Mouse (Mus musculus): Measurements from ENCODE around the gene Micall1. TPM values are rescaled to one million over a fixed set of nuclear protein-coding genes. Genes with fewer than 3 reads are reported as not detected.

Micall1 gene
- polyA plus RNA-seq, 1 experiment = 20.7 TPM

GRCm38 (mm10) chr15:79092284-79092683 is 16.4 kb upstream of the Micall1 start:
- Histone ChIP-seq H3K4me1 (ENCODE audit: control insufficient read depth, insufficient read depth, low read length) (no peaks in the 10 kb centered on the region), H3K4me3 (replicated peaks; ENCODE audit: control insufficient read depth, low read depth, low read length) (no peak overlapping the region), H3K27ac (ENCODE audit: control insufficient read depth, insufficient read depth, low read depth, low read length, poor library complexity) (no peak overlapping the region)
- WGBS = 87% methylated on average over 6 of the region's 6 CpGs
- no peak for TF ChIP-seq POLR2A (IDR thresholded peaks at IDR 0.05; ENCODE audit: borderline replicate concordance, control insufficient read depth, low read depth, low read length)
- no peak for TF ChIP-seq CTCF (IDR thresholded peaks at IDR 0.05; ENCODE audit: control insufficient read depth, insufficient read depth, low read length)

DNA sequence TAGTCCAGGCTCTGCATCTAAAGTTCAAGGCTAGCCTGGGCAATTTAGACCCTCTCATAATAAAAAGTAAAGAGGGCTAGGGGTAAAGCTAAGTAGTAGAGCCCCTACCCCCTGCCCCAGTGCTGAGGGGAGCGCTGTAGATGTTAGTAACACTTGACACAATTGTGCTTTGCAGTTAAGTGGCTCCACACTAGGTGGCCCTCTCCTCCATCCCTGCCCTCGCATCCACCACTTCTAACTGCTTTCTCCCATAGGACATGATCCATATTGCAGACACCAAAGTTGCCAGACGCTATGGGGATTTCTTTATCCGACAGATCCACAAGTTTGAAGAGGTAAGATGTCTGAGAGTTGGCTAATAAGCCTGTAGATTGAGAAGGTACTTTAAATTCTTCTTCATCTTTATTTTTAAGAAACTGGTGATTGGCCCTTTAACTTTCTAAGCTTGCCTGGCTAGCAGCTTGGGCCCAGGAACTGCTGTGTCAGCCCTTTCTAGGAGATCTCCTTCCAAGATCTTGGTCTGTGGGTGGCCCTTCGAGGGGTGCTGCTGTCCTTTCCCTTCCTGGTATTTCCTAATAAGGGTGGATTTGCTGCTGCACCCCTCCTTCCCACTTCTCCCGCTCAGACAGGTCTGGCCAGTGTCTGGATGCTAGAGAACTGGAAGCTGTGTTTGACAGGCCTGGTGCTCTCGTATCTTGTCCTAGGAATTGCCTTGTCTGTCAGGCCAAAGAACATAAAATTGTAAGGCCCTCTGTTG is 15.4 kb upstream of the Micall1 start:
- TF ChIP-seq POLR2A (IDR thresholded peaks at IDR 0.05; ENCODE audit: borderline replicate concordance, control insufficient read depth, low read depth, low read length) (no peak), CTCF (IDR thresholded peaks at IDR 0.05; ENCODE audit: control insufficient read depth, insufficient read depth, low read length) (no peak)
- no peak overlapping the region for H3K27ac ChIP-seq (ENCODE audit: control insufficient read depth, insufficient read depth, low read depth, low read length, poor library complexity)
- WGBS = 82% methylated on average over 7 of the region's 7 CpGs
- no peak overlapping the region for H3K4me3 ChIP-seq (replicated peaks; ENCODE audit: control insufficient read depth, low read depth, low read length)
- no peaks in the 10 kb centered on the region for H3K4me1 ChIP-seq (ENCODE audit: control insufficient read depth, insufficient read depth, low read length)

DNA sequence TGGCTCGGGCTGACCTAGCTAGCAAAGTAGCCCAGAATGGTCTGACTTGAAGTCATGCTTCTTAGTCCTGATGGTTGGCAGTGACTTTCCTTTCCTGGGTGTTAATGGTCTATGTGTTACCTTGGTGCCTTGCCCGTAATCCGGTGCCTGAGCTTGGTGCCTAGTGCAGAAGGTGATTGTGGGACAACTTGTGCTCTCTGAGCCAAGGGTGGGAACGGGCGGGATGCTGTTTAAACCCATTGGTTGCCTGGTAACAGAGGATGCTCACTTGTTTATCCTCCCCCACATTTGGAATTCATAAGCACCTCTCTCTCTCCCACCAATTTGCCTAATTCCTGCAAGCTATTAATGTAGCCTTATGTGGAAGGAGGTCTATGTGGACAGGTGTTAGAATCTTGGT is 13.2 kb upstream of the Micall1 start:
- no peak overlapping the region for H3K4me3 ChIP-seq (replicated peaks; ENCODE audit: control insufficient read depth, low read depth, low read length)
- 84% methylated on average over 5 of the region's 5 CpGs for WGBS
- TF ChIP-seq POLR2A (IDR thresholded peaks at IDR 0.05; ENCODE audit: borderline replicate concordance, control insufficient read depth, low read depth, low read length) (no peak), CTCF (IDR thresholded peaks at IDR 0.05; ENCODE audit: control insufficient read depth, insufficient read depth, low read length) (no peak)
- no peaks in the 10 kb centered on the region for H3K4me1 ChIP-seq (ENCODE audit: control insufficient read depth, insufficient read depth, low read length)
- H3K27ac ChIP-seq (ENCODE audit: control insufficient read depth, insufficient read depth, low read depth, low read length, poor library complexity) = no peak overlapping the region

DNA sequence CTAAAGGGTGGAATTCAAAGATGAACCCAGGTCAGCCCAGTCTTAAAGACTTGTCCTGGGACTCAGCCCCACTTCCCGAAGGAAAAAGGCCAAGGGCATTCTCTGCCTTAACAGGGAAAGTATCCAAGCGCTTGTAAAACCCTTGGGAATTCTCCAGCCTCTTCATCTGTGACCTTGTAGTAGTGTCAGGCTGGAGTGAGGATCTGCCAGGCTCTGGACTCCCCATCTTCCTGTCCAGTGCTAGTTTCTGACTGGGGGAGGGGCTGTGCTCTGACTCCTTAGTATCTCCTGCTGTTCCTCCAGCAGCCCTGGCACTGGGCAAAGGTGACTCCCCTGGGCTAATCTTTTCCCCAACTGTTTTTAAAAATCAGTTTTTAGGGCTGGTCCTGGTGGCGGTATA is 12.1 kb upstream of the Micall1 start:
- no peak overlapping the region for H3K4me3 ChIP-seq (replicated peaks; ENCODE audit: control insufficient read depth, low read depth, low read length)
- WGBS = 88% methylated on average over 3 of the region's 3 CpGs
- TF ChIP-seq CTCF (IDR thresholded peaks at IDR 0.05; ENCODE audit: control insufficient read depth, insufficient read depth, low read length) (no peak), POLR2A (IDR thresholded peaks at IDR 0.05; ENCODE audit: borderline replicate concordance, control insufficient read depth, low read depth, low read length) (no peak)
- H3K27ac ChIP-seq (ENCODE audit: control insufficient read depth, insufficient read depth, low read depth, low read length, poor library complexity) = no peak overlapping the region
- no peaks in the 10 kb centered on the region for H3K4me1 ChIP-seq (ENCODE audit: control insufficient read depth, insufficient read depth, low read length)

- H3K27ac ChIP-seq (ENCODE audit: control insufficient read depth, insufficient read depth, low read depth, low read length, poor library complexity) = no peak overlapping the region
- TF ChIP-seq CTCF (IDR thresholded peaks at IDR 0.05; ENCODE audit: control insufficient read depth, insufficient read depth, low read length) (no peak), POLR2A (IDR thresholded peaks at IDR 0.05; ENCODE audit: borderline replicate concordance, control insufficient read depth, low read depth, low read length) (no peak)
- WGBS = 65% methylated on average over 2 of the region's 2 CpGs
- no peaks in the 10 kb centered on the region for H3K4me1 ChIP-seq (ENCODE audit: control insufficient read depth, insufficient read depth, low read length)
- no peak overlapping the region for H3K4me3 ChIP-seq (replicated peaks; ENCODE audit: control insufficient read depth, low read depth, low read length)
Observed at GRCm38 (mm10) chr15:79097135-79097534, 11.6 kb upstream of the Micall1 start.

DNA sequence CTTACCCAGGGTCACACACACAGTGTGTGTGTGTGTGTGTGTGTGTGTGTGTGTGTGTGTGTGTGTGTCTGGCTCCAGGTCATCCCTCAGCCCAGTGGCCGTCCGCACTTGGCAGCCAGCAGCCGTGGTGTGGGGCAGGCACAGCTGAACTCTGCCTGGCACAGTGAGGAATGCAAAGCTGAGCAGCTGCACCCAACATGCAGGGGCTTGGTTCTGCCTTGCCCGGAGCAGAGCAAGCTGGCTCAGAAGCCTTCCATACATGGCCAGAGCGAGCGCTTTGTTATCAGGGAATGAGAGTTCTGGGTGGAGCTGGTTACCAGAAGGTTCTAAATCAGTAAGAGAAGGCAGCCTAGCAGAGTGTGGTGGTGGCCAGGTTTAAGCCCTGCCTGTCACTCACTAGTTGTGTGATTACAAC is 11.1 kb upstream of the Micall1 start:
- TF ChIP-seq CTCF (IDR thresholded peaks at IDR 0.05; ENCODE audit: control insufficient read depth, insufficient read depth, low read length) = no peak
- no peak for TF ChIP-seq POLR2A (IDR thresholded peaks at IDR 0.05; ENCODE audit: borderline replicate concordance, control insufficient read depth, low read depth, low read length)
- Histone ChIP-seq H3K27ac (ENCODE audit: control insufficient read depth, insufficient read depth, low read depth, low read length, poor library complexity) (no peak overlapping the region), H3K4me3 (replicated peaks; ENCODE audit: control insufficient read depth, low read depth, low read length) (no peak overlapping the region), H3K4me1 (ENCODE audit: control insufficient read depth, insufficient read depth, low read length) (no peaks in the 10 kb centered on the region)
- 70% methylated on average over 6 of the region's 6 CpGs for WGBS

DNA sequence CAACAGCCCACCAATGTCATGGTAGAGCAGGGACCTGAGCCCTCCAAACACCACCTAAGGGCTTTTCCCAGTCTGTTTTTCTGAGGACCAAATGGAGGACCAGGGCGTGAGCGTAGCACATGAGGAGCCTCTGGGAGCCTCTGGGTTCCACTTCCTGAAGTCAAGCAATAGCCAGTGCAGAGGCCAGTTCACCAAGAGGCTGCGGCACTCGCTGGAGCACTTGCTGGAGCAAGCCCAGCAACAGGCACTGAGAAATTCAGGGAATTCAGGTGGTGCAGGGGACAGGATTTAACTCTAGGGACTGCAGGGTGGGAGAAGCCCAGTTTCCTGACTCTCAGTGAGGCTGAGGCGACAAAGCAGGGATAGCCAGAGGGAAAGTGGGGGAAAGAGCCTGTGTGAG is 10.5 kb upstream of the Micall1 start:
- 82% methylated on average over 5 of the region's 5 CpGs for WGBS
- Histone ChIP-seq H3K4me1 (ENCODE audit: control insufficient read depth, insufficient read depth, low read length) (no peaks in the 10 kb centered on the region), H3K4me3 (replicated peaks; ENCODE audit: control insufficient read depth, low read depth, low read length) (no peak overlapping the region), H3K27ac (ENCODE audit: control insufficient read depth, insufficient read depth, low read depth, low read length, poor library complexity) (no peak overlapping the region)
- TF ChIP-seq CTCF (IDR thresholded peaks at IDR 0.05; ENCODE audit: control insufficient read depth, insufficient read depth, low read length) (no peak), POLR2A (IDR thresholded peaks at IDR 0.05; ENCODE audit: borderline replicate concordance, control insufficient read depth, low read depth, low read length) (no peak)

GRCm38 (mm10) chr15:79098868-79099267 is 9.8 kb upstream of the Micall1 start:
- H3K4me3 ChIP-seq (replicated peaks; ENCODE audit: control insufficient read depth, low read depth, low read length) = no peak overlapping the region
- 28% methylated on average over 7 of the region's 7 CpGs for WGBS
- no peaks in the 10 kb centered on the region for H3K4me1 ChIP-seq (ENCODE audit: control insufficient read depth, insufficient read depth, low read length)
- no peak overlapping the region for H3K27ac ChIP-seq (ENCODE audit: control insufficient read depth, insufficient read depth, low read depth, low read length, poor library complexity)
- no peak for TF ChIP-seq CTCF (IDR thresholded peaks at IDR 0.05; ENCODE audit: control insufficient read depth, insufficient read depth, low read length)
- TF ChIP-seq POLR2A (IDR thresholded peaks at IDR 0.05; ENCODE audit: borderline replicate concordance, control insufficient read depth, low read depth, low read length) = no peak

DNA sequence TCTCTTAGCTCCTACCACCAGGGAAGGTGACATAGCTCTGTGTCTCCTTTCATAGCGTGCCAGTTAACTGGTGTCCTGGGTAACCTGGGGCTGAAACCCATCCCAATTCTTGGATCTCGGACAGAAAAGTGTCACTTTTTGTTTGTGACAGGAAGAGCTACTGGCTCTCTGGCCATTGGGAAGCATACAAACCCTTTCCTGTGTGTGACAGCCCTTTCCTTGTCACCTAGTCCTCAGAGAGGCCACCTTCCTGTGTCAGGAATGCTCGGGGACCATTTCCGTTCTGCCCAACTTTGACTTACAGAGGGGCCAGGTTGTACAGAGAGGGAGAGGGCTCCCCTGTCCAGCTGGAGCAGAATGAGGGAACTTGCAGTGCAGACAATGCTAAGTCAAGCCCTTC is 9.2 kb upstream of the Micall1 start:
- TF ChIP-seq CTCF (IDR thresholded peaks at IDR 0.05; ENCODE audit: control insufficient read depth, insufficient read depth, low read length) (no peak), POLR2A (IDR thresholded peaks at IDR 0.05; ENCODE audit: borderline replicate concordance, control insufficient read depth, low read depth, low read length) (no peak)
- Histone ChIP-seq H3K27ac (ENCODE audit: control insufficient read depth, insufficient read depth, low read depth, low read length, poor library complexity) (no peak overlapping the region), H3K4me3 (replicated peaks; ENCODE audit: control insufficient read depth, low read depth, low read length) (no peak overlapping the region), H3K4me1 (ENCODE audit: control insufficient read depth, insufficient read depth, low read length) (no peaks in the 10 kb centered on the region)
- WGBS = 50% methylated on average over 4 of the region's 4 CpGs

All from bone marrow, adult 2 months (tissue).